Mouse (Mus musculus) left cerebral cortex, adult 18-20 months (tissue): Measurements from ENCODE around the gene Lrrtm3. TPM values are rescaled to one million over a fixed set of nuclear protein-coding genes. Genes with fewer than 3 reads are reported as not detected.

Experiments used
- DNase-seq, 2 experiments: peaks; one replicate each; pipeline ENCODE4 v3.0.0; 2021 to 2022; ENCODE audit warnings: low spot score in 2 of 2, mixed read lengths in 1 of 2
- long read RNA-seq, 2 experiments: library from polyadenylated mRNA; stranded (forward); transcript quantifications; one replicate each; pipeline ENCODE4 v2.0.0; 2021
- total RNA-seq, 2 experiments: library from RNA; stranded (reverse); gene quantifications; 2 replicates each; pipeline ENCODE4 v1.2.3; 2021

Gene Lrrtm3
- total RNA-seq, result 10 to 100 TPM; 62.4 to 76.0 TPM
- long read RNA-seq, experiment 1, transcript Lrrtm3-201 (3 exons, 3,896 nt), result major isoform, 44 of 60 reads
- long read RNA-seq, experiment 1, partial matches to known transcripts, result 8 of 60 reads
- long read RNA-seq, experiment 1, other reads (novel, unspliced or antisense), result 6 of 60 reads
- long read RNA-seq, experiment 2, transcript Lrrtm3-201 (3 exons, 3,896 nt), result major isoform, 24 of 31 reads
- long read RNA-seq, experiment 2, partial matches to known transcripts, result 5 of 31 reads
- long read RNA-seq, experiment 2, other reads (novel, unspliced or antisense), result 2 of 31 reads

GRCm38 (mm10) chr10:64089680-64090460 lies at the start of gene Lrrtm3:
TSS of gene Lrrtm3 (minus strand) at chr10:64090277.
- peak; percentile 78 to 88 for DNase-seq

- no peak for DNase-seq
These were observed 45.4 kb upstream of the Lrrtm3 start for GRCm38 (mm10) chr10:64135481-64135880.

GRCm38 (mm10) chr10:64133461-64133860 lies 43.4 kb upstream of the Lrrtm3 start:
- no peak for DNase-seq

- no peak for DNase-seq
These were observed 40.5 kb upstream of the Lrrtm3 start for GRCm38 (mm10) chr10:64130397-64131150.

GRCm38 (mm10) chr10:64118833-64119232 lies 28.8 kb upstream of the Lrrtm3 start:
- no peak for DNase-seq

GRCm38 (mm10) chr10:64115246-64115645 lies 25.2 kb upstream of the Lrrtm3 start:
- peak in 1 of 2 experiments; percentile 30 for DNase-seq

- DNase-seq, result no peak
These were observed 6.5 kb upstream of the Lrrtm3 start for GRCm38 (mm10) chr10:64096532-64096931.

- peak in 1 of 2 experiments; percentile 28 for DNase-seq
These were observed 1.2 kb downstream of the Lrrtm3 start for GRCm38 (mm10) chr10:64088774-64089460.

GRCm38 (mm10) chr10:64087936-64088773 lies 1.9 kb downstream of the Lrrtm3 start:
- peak; percentile 20 to 39 for DNase-seq

- DNase-seq, result no peak
These were observed 2.6 kb downstream of the Lrrtm3 start for GRCm38 (mm10) chr10:64087521-64087920.

GRCm38 (mm10) chr10:64086567-64087391 lies 3.3 kb downstream of the Lrrtm3 start:
- no peak for DNase-seq

GRCm38 (mm10) chr10:64086183-64086566 lies 3.9 kb downstream of the Lrrtm3 start:
- DNase-seq, result no peak

GRCm38 (mm10) chr10:64084465-64084864 lies 5.6 kb downstream of the Lrrtm3 start:
- no peak for DNase-seq

- no peak for DNase-seq
These were observed 6.3 kb downstream of the Lrrtm3 start for GRCm38 (mm10) chr10:64083813-64084212.

GRCm38 (mm10) chr10:64082345-64082744 lies 7.7 kb downstream of the Lrrtm3 start:
- DNase-seq, result no peak

GRCm38 (mm10) chr10:64076410-64077052 lies 13.5 kb downstream of the Lrrtm3 start:
- DNase-seq, result no peak

GRCm38 (mm10) chr10:64075944-64076343 lies 14.1 kb downstream of the Lrrtm3 start:
- DNase-seq, result peak; percentile 70 to 81

- no peak for DNase-seq
These were observed 26.4 kb downstream of the Lrrtm3 start for GRCm38 (mm10) chr10:64063704-64064103.

GRCm38 (mm10) chr10:64049946-64050345 lies 40.1 kb downstream of the Lrrtm3 start:
- no peak for DNase-seq
